Mouse (Mus musculus) C2C12 (cell line): ENCODE measurements around the gene Tada2b. TPM values are rescaled to one million over a fixed set of nuclear protein-coding genes. Genes with fewer than 3 reads are reported as not detected.

Experiments used
- H3K27me3 ChIP-seq: one replicate; pipeline ENCODE4 v1.6.1; 2011; ENCODE audit not compliant: control insufficient read depth, insufficient read depth, insufficient read length
- H3K36me3 ChIP-seq: one replicate; pipeline ENCODE4 v1.6.1; 2011; ENCODE audit not compliant: control insufficient read depth, insufficient read depth
- H3K4me3 ChIP-seq: one replicate; pipeline ENCODE4 v1.5.1; 2011; ENCODE audit warnings: mild to moderate bottlenecking, control low read depth; ENCODE audit not compliant: poor library complexity, insufficient read depth, severe bottlenecking
- H3K79me2 ChIP-seq: one replicate; pipeline ENCODE4 v1.6.1; 2011; ENCODE audit not compliant: control insufficient read depth, insufficient read depth
- H3K79me3 ChIP-seq: one replicate; pipeline ENCODE4 v1.6.1; 2011; ENCODE audit warnings: low read depth, control low read depth
- H3ac ChIP-seq: one replicate; pipeline ENCODE3; 2011; ENCODE audit warnings: low read depth; ENCODE audit not compliant: control insufficient read depth, insufficient read length
- CEBPB ChIP-seq: IDR thresholded peaks from one replicate; pipeline ENCODE4 v1.6.1; 2011; ENCODE audit warnings: low read depth, mild to moderate bottlenecking, control low read depth, moderate library complexity
- CTCF ChIP-seq: IDR thresholded peaks from one replicate; pipeline ENCODE4 v1.5.1; 2011; ENCODE audit not compliant: control insufficient read depth, insufficient read depth, insufficient read length
- FOSL1 ChIP-seq: IDR thresholded peaks from one replicate; pipeline ENCODE4 v1.8.0; 2011; ENCODE audit warnings: mild to moderate bottlenecking, low read length; ENCODE audit not compliant: poor library complexity, insufficient read depth, severe bottlenecking
- MAX ChIP-seq: IDR thresholded peaks from one replicate; pipeline ENCODE4 v1.6.1; 2011; ENCODE audit warnings: mild to moderate bottlenecking, control low read depth
- MYOD1 ChIP-seq: IDR thresholded peaks from one replicate; pipeline ENCODE4 v1.6.1; 2011; ENCODE audit warnings: low read depth; ENCODE audit not compliant: control insufficient read depth, insufficient read length
- MYOG ChIP-seq: IDR thresholded peaks from one replicate; pipeline ENCODE4 v1.6.1; 2011; ENCODE audit not compliant: control insufficient read depth, insufficient read length; ENCODE audit errors: extremely low read depth
- USF1 ChIP-seq: IDR thresholded peaks from one replicate; pipeline ENCODE4 v1.6.1; 2011; ENCODE audit warnings: low read depth, mild to moderate bottlenecking, control low read depth, moderate library complexity
- polyA plus RNA-seq: library from polyadenylated mRNA; unstranded; fragments of >200 nt; fragmentation: generic; extraction: Trizol; gene quantifications from one replicate; pipeline ENCODE4 v1.2.1, GENCODE M21; 2012; ENCODE audit warnings: missing spikeins

Gene Tada2b
- polyA plus RNA-seq, 1 experiment: 10.2 TPM

DNA sequence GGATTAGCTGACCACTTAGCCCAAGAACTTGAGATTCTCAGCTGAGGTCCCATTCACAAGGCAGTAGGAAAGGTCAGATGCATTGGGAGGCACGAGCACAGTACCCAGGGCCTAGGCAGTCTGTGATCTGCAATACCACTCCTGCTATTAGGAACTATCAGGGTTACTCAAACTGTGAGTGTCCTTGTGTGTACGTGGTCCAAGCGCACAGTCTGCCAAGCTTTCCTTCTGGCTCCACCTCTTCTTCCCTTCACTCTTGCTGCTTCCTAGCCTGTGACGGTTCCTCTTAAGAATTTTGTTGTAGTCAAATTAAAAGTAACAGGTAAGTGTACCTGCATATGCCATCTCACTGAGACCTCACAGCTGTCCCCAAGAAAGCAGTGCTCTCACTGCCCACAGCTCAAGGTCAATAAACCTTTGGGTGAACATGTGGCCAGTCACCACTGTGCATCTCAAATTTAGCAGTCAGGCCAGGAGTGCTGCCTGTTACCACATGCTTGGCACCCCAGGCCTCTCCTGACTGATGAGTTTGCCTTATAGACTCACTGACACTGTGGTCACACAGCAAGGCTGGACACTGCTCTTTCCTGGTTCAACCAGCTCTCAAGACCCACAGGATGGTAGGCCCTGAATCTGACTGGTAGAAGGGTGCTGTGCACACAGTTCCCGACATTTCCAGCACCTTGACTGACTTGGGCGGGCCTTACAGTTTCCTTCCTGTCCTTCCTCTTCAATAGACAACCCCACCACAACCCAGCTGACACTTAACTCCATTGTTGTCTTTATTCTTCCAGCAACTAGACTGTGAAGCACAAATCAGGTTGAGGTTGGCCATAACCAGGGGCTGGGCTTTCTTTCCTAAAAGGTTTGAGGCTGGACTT, 5.3 kb downstream of the Tada2b start:
- Histone ChIP-seq H3K4me3 (no peak overlapping the region), H3K79me2 (peaks cover 76% of the 10 kb centered on the region), H3K79me3 (peaks cover 47% of the 10 kb centered on the region), H3ac (no peak overlapping the region), H3K27me3 (no peaks in the 10 kb centered on the region), H3K36me3 (peaks cover 19% of the 10 kb centered on the region)
- TF ChIP-seq USF1 (no peak), MAX (no peak), MYOD1 (no peak), CTCF (no peak), FOSL1 (no peak), MYOG (no peak), CEBPB (no peak)

DNA sequence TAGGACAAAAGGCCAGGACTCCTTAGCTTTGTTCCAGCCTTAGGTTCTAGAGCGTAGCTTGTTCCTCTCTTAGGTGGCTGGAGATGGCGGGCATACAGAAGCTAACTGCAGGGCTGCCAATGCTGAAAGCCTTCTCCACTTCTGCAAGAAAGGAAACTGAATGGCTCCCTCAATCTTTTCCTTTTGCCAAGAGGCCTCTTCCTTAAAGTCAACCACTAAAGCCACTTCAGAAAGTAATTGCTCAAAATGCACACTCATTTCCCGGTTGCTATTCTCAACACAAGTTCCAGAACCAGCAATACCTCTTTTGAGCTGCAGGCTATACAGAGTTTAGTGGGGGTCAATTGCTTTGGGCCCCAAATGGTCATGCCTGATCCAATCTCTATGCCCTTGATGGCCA, 6.6 kb downstream of the Tada2b start:
- TF ChIP-seq FOSL1: no peak
- TF ChIP-seq CEBPB: no peak
- no peak for TF ChIP-seq MYOD1
- TF ChIP-seq MAX: no peak
- TF ChIP-seq CTCF: no peak
- TF ChIP-seq USF1: no peak
- no peak for TF ChIP-seq MYOG
- peaks cover 30% of the 10 kb centered on the region for H3K36me3 ChIP-seq
- no peaks in the 10 kb centered on the region for H3K27me3 ChIP-seq
- no peak overlapping the region for H3K4me3 ChIP-seq
- no peak overlapping the region for H3ac ChIP-seq
- H3K79me3 ChIP-seq: peaks cover 37% of the 10 kb centered on the region
- H3K79me2 ChIP-seq: peaks cover 63% of the 10 kb centered on the region

DNA sequence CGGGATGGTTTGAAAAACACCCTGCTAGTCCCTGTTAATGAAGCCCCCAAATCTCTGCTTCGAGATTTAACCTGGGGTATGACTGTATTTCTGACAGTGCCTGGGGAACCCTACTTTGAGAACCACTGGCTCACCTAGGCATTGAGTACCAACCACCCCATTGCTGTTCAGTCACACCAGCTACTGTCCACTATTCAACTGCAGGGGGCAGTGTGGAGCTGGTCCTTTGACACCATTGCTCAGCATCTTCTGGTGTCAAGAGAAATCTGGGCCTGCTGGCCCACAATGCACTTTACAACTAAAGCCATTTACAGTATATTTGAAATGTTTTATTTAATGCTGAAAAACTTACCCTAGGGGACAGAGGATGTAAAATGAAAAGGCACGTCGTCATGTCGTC, 9.8 kb downstream of the Tada2b start:
- H3K79me3 ChIP-seq: peaks cover 14% of the 10 kb centered on the region
- peak; percentile 40 for TF ChIP-seq CTCF
- TF ChIP-seq CEBPB: no peak
- no peak for TF ChIP-seq USF1
- TF ChIP-seq MYOD1: no peak
- TF ChIP-seq MYOG: no peak
- TF ChIP-seq FOSL1: no peak
- no peaks in the 10 kb centered on the region for H3K27me3 ChIP-seq
- H3ac ChIP-seq: no peak overlapping the region
- H3K36me3 ChIP-seq: peaks cover 62% of the 10 kb centered on the region
- no peak overlapping the region for H3K4me3 ChIP-seq
- peaks cover 53% of the 10 kb centered on the region for H3K79me2 ChIP-seq

DNA sequence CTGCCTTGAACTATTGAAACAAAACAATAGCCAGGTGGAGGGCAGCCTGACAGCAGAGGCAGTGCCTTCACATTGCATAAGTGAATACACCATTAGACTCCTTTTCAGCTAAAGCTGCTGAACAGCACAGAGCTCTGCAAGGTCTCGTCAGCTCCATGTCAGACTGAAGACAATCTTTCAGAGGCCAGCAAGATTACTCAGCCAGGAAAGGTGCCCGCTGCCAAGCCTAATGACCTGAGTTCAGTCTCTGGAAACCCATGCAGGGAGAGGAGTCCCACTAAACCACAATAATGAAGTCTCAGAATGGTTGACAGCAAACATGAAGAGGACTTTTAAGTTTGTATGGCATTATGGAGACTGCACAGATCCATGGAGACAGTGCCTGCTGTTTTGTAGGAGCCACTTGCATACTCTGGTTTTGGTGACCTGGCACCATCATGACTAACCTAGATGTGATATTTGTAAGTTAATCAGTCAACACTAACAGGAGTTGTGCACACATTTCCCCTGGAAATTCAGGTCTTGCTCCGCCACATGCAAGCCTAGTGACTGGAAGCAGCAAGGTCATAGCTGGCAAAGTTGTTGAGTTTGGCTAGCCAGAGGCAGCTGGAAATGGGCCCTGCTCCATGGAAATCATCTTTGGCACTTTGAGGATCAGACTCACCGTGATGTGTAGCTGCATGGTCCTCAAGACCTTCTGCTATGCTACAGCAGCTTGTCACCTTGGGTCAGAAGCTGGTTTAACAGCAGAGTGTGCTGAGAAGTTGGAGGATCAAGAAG, 11.0 kb downstream of the Tada2b start:
- Histone ChIP-seq H3K79me3 (peaks cover 16% of the 10 kb centered on the region), H3K4me3 (no peak overlapping the region), H3K36me3 (peaks cover 66% of the 10 kb centered on the region)

DNA sequence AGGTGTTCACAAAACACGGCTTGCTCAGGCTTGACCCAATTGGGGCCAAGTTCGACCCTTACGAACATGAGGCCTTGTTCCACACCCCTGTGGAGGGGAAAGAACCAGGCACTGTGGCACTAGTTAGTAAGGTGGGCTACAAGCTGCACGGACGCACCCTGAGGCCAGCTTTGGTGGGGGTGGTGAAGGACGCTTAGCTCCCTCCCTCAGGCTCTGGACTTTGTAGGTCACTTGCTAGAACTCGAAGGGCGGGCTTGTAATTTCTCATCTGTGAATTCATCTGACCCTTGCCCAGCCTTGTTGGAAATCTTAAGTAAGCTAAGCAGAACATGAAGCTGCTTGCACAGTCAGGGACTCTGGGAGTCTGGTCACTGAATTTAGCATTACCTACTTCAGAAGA, 12.9 kb downstream of the Tada2b start:
- Histone ChIP-seq H3K36me3 (peaks cover 65% of the 10 kb centered on the region), H3K4me3 (no peak overlapping the region), H3ac (no peak overlapping the region), H3K79me3 (peaks cover 29% of the 10 kb centered on the region), H3K27me3 (no peaks in the 10 kb centered on the region), H3K79me2 (peaks cover 55% of the 10 kb centered on the region)
- TF ChIP-seq CEBPB: no peak
- TF ChIP-seq FOSL1: no peak
- no peak for TF ChIP-seq MAX
- no peak for TF ChIP-seq CTCF
- TF ChIP-seq MYOG: no peak
- TF ChIP-seq MYOD1: no peak
- TF ChIP-seq USF1: no peak

More for the DNA sequence above, 11.0 kb downstream of the Tada2b start:
- peaks cover 53% of the 10 kb centered on the region for H3K79me2 ChIP-seq
- no peak overlapping the region for H3ac ChIP-seq
- TF ChIP-seq USF1: no peak
- no peaks in the 10 kb centered on the region for H3K27me3 ChIP-seq
